Mouse (Mus musculus): ENCODE results near the gene Csrnp3. TPM values are rescaled to one million over a fixed set of nuclear protein-coding genes. Genes with fewer than 3 reads are reported as not detected.

Gene Csrnp3
- polyA plus RNA-seq, 2 experiments from 2014 or later: not detected

- peak; percentile 67 for ATAC-seq
Observed at GRCm38 (mm10) chr2:65870919-65871582, 25.5 kb downstream of the Csrnp3 start.

GRCm38 (mm10) chr2:65891590-65891989 lies 46.0 kb downstream of the Csrnp3 start:
- no peak for ATAC-seq

GRCm38 (mm10) chr2:65893241-65893640 lies 47.7 kb downstream of the Csrnp3 start:
- no peak for ATAC-seq

DNA sequence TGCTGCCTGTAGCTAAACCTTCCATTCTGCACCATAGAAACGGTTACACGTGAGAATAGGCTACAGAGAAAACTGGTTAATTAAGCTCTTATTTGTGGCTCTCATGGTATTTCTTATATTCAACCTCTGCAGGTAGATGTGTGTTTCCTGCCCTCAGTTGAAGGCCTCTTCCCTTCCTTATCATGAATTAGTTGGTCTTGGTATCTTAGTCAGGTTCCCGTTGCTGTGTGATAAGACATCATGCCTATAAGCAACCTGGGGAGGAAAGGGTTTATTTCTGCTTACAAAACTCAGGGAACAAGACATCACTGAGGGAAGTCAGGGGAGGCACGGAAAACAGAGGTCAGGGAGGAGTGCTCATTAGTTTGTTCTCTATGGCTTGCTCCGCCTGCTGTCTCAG lies 48.7 kb downstream of the Csrnp3 start:
- ATAC-seq: no peak

- ATAC-seq: no peak
Observed at GRCm38 (mm10) chr2:65896542-65896941, 51.0 kb downstream of the Csrnp3 start.

GRCm38 (mm10) chr2:65897084-65897483 lies 51.5 kb downstream of the Csrnp3 start:
- no peak for ATAC-seq

DNA sequence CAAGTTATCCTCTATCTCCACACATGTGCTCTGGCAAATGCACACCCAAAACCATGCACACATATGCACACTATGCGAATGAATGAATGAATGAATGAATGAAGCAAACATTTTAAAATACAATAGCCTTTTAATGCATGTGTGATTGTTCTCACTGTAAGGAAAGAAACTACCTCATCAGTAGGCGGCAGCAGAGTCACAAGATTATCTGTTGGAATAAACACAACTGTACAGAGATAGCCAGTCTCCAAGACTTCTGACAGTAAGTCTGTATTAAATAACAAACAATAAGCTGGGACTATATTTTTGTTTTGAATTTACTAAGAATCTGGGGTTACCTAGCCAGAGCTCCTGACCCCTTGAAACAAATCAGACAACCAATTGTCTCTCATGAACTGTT lies 53.9 kb downstream of the Csrnp3 start:
- no peak for ATAC-seq

DNA sequence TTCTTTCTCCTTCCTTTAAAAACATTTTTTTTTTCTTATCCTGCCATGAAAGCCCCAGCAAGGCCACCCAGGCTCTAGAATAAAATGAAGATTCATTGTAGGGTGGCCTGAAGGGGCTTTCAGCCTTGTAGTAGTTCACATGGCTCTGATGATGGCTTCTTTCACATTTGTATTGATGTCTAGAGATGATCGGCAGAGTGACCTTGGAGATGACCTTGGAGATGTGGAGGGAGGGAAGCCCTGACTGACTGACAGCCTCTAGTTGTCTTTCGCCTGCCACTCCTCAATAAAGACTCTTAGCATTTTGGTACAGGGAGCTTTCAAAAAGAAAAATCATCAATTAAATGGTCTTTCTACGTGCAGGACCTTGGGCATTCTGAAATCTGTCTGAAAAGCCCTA lies 63.0 kb downstream of the Csrnp3 start:
- ATAC-seq: no peak

GRCm38 (mm10) chr2:65909724-65910521 lies 64.4 kb downstream of the Csrnp3 start:
- no peak for ATAC-seq

GRCm38 (mm10) chr2:65915994-65916393 lies 70.4 kb downstream of the Csrnp3 start:
- ATAC-seq: no peak

- no peak for ATAC-seq
Observed at GRCm38 (mm10) chr2:65920651-65921412, 75.3 kb downstream of the Csrnp3 start.

DNA sequence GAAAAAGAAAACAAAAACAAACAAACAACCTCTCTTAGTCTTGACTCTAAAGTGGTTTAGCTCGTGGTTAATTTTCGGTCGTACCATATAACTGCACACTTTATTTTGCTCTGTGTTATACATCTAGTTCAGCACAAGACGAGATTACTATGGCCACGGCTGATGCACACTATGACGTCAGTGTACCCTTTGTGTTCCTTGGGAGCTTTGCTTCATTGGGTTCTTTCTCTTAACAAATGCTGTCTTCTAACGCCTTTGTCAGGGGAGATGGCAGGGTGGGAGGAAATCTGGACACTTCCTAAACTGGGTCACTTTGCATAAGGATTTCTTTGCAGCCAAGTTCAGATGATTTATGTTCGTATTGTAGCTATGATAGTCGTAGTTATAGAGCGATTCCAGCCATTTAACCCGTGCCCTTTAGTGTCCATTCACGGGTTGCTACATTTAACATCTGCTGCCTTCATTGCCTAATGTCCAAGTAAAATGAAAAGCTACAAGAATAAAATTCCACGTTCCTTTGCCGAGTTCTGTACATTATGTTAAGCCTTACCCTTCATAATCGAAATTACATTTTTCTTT lies 79.9 kb downstream of the Csrnp3 start:
- no peak for ATAC-seq

GRCm38 (mm10) chr2:65926935-65927708 lies 81.6 kb downstream of the Csrnp3 start:
- no peak for ATAC-seq

DNA sequence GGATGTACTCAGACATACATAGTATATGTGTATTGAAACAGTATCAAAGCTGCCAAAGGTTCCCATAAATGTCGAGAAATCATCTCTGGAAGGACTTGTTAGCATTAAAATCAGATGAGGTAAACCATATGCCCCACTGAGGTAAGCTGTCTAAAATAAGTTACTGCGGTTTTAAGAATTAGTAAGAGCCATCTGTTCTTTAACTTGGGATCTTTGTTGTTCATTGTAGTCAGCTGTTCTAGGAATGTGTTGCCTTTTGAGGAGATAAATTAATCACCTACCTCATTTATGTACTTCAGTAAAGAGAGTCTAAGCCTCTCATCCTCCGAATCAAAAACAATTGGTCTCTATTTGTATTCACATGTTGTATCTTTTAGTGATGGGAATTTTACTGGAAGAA lies 83.7 kb downstream of the Csrnp3 start:
- ATAC-seq: no peak

GRCm38 (mm10) chr2:65929927-65930326 lies 84.4 kb downstream of the Csrnp3 start:
- ATAC-seq: no peak

GRCm38 (mm10) chr2:65931313-65931712 lies 85.7 kb downstream of the Csrnp3 start:
- no peak for ATAC-seq

DNA sequence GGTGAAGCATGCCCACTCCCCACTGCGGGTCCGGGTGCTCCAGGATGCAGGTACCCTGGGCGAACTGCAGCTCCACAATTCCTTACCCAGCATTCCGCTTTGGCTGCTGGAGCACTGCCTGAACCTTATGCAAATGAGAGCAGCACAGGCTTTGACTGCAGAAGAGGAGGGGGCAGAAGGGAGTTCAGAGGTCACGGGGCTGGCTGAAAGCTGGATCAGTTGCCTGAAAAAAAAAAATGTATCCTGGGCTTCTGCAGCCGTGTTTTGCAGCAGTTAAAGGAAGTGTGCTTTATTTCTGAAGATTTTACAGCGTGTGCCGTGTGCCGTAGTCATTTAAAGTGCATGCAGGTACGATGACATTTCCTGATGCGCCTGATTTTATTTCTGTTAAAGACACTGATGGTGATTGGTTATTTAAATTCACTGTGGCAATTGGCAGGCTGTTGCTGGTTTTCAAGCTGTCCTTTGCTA lies 86.3 kb downstream of the Csrnp3 start:
- ATAC-seq: no peak

DNA sequence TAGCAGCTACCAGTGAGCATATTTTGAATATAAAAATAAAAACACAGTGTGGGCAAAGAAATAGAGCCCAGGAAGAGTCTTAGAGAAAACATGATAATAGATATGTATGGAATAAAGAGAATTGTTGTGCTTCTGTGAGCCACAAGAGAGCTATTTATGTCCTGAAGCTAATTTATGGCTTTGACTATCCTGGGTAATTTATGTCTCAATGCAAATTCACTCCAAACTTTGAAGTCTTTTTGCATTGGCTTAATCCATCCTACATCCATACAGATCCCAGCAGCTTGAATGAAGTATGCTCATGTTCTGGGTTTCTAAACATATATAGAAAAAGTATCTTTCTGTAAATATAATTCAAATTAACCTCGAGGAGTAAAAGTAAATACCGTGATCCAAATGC lies 88.5 kb downstream of the Csrnp3 start:
- no peak for ATAC-seq

DNA sequence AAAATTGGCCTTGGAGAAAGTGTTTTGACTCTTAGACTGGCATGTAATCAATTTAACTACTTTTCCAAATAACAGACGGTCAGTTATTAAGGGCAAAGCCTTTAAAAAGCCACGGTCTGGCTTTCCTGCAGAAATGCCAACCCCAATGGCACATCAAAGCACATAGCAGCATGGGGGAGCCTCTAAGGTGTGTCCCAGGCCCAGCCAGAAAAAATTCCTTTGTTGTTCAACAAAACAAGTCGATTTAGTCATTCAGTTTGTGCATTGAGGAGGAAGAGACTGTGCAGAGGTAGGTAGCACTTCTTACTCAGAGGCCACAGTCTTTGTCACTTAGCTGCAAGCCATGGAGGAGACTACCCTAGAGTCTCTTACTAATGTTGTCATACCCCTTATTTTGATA lies 93.3 kb downstream of the Csrnp3 start:
- ATAC-seq: no peak

GRCm38 (mm10) chr2:65940351-65940750 lies 94.8 kb downstream of the Csrnp3 start:
- ATAC-seq: no peak

- ATAC-seq: no peak
Observed at GRCm38 (mm10) chr2:65942346-65942745, 96.8 kb downstream of the Csrnp3 start.

- ATAC-seq: no peak
Observed at GRCm38 (mm10) chr2:65948808-65949207, 103.2 kb downstream of the Csrnp3 start.

Data from CD4-positive, CD25-positive, alpha-beta regulatory T cell, adult 4 months (primary cell).